Mouse (Mus musculus): Measurements from ENCODE around the gene Glra1. TPM values are rescaled to one million over a fixed set of nuclear protein-coding genes. Genes with fewer than 3 reads are reported as not detected.
"Not testable (repeated sequence)": the region's sequence is repeated elsewhere in the genome, so short reads cannot be mapped to it uniquely, and the experiment has no call there.

Glra1 gene
- 1 to 10 TPM in 1 of 2 experiments, under 1 TPM in 1; 0.89 to 1.4 TPM for total RNA-seq (2021)

- intact Hi-C loops (cut with DNase I), result no loop called here
- DNase-seq (ENCODE audit: low spot score in 2 of 2), result peak; percentile 7 to 24
Measured at GRCm38 (mm10) chr11:55607808-55608523, at the start of gene Glra1. Gene Glra1, minus strand, starts transcription at chr11:55608198.

DNA sequence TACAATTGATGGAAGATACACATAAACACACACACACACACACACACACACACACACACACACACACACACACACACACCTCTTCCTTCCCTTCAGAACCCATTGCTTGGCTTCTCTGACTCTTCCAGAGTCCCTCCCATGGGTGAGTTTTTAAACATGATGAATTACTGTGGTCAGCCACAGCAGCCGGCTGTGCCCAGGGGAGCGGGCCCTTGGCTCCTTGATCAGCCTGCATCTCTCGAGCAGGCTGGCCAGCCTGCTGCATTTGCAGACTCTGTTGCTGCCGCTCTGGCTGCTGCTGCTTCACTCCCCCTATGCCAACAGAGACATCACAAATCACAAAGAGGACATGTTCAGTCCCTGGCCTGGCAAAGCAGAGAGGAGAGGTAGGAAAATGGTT, 29.0 kb upstream of the Glra1 start:
- no peak for DNase-seq (ENCODE audit: low spot score in 2 of 2)
- intact Hi-C loops (cut with DNase I), result no loop called here

DNA sequence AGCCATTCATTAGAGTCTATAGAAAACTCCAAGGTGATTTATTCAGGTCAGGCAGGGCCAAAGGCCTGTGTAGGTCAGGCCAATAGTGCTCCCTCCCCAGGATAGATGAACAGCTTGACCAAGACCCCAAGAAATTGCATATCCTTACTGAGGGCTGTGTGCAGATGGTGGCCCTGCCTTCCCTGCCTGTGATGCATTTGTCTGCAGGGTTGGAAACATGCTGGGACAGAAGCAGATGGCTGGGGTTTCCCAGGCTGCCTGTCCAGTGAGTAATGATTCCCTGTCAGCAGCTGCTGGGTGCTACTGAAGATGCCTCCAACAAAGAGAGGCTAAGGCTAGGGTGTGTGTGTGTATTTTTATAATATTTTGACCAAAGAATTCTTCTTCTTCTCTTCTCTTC, 25.9 kb upstream of the Glra1 start:
- intact Hi-C loops (cut with DNase I), result no loop called here
- DNase-seq (ENCODE audit: low spot score in 2 of 2), result no peak

- intact Hi-C loops (cut with DNase I); DNase-seq (ENCODE audit: low spot score in 2 of 2): not testable (repeated sequence)
Measured at GRCm38 (mm10) chr11:55614631-55615030, 6.6 kb upstream of the Glra1 start.

DNA sequence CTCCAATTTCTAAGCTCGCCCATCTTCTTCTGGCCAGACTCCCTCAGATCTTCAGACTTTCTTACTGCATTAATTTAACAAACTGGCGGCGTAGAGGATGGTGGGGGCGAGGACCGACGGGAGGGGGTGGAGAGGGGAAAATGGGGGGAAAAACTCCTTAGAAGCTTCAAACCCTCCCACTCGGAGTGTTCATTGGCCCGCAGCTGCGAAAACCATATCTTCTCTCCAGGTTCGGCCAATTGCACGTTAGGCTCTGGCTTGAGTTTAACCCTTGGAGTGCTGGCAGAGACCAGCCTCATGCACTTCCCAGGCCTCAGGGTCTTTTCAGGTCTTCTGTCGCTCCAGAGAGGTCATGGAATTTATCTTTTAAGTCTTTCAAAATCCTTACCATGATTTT, 524 bp upstream of the Glra1 start:
- no peak for DNase-seq (ENCODE audit: low spot score in 2 of 2)
- intact Hi-C loops (cut with DNase I), result no loop called here

DNA sequence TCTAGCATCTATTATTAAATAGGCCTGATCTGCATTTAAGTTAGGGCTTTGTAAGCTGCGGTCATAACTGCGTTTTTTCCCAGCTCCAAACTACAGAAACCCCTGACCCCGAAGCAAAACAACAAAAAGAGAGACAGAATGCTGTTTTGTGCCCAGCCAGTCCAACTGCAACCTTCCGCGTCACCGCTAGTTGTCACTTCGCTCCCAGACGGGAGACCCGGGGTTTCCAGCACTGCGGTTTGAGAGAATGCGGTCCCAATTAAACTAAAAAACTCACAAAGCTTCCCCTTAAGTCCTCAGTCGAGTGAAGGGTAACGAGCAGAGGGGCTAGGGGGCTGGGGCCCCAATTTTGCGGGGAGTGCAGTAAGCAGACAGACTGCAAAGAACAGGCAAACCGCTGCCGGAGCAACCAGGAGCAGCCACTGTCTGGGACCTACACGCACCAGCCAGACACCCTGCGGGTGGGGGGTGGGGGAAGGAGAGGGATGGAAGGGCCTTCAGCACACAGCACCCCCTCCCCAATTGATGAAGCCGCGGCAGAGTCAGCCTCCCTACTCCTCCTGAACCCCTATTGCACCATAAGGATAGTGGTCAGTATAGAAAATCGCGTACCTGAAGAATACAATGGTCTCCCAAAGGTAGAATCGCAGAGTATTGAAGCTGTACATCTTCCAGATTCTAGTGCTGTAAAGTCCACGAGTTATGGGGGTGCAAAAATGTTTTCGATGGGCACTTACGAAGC, 761 bp downstream of the Glra1 start:
- intact Hi-C loops (cut with DNase I), result no loop called here
- DNase-seq (ENCODE audit: low spot score in 2 of 2), result peak; percentile 25 to 34

DNA sequence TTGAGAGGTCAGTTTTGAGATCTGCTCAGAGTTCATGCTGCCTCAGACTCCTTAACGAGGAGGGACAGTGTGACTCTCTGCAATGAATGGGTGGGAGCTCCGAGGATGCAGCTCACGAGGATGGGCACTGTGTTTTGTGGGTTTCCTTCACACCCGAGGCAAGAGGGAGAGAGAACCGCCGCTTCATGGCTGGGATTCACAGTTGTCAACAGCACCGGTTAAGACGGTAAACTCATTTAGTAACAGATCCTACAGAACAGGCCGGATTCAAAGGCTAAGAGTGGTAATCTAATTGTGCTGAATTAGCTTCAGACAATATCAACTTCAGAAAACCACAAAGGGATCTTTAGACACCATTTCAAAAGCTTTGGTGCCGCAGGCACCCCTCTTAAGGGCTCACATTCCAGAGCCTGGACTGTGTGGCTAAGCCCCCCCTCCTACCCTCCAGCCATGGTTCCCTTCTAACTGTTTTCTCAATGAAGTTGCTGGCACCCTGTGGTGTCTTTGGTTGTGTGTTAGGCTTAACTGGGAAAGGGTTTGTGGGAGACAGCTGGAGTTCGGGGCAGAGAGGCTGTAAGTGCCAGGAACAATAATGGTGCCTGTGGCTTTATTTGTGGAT, 6.4 kb downstream of the Glra1 start:
- DNase-seq (ENCODE audit: low spot score in 2 of 2), result no peak
- intact Hi-C loops (cut with DNase I), result no loop called here

GRCm38 (mm10) chr11:55595726-55596125, 12.3 kb downstream of the Glra1 start:
- intact Hi-C loops (cut with DNase I), result no loop called here
- DNase-seq (ENCODE audit: low spot score in 2 of 2), result no peak

DNA sequence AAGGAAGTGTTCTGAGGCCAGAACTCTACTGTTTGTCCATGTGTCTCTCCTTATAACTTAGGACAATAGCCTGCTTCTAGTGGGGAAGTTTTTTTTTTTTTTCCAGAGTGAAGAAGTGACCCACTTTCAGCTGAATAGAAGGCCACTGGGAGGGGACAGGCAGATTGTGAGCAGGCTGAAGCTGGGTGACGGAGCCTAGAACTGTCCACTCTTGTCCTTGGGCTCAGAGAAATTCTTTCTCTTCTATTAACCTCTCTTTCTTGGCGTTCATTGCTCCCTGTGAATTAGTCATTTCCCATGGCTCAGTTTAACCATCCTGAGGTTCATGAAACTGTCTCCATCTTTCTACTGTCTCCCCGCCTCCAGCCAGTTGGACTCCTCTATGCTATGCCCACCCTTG, 13.6 kb downstream of the Glra1 start:
- intact Hi-C loops (cut with DNase I), result no loop called here
- no peak for DNase-seq (ENCODE audit: low spot score in 2 of 2)

- intact Hi-C loops (cut with DNase I), result no loop called here
- no peak for DNase-seq (ENCODE audit: low spot score in 2 of 2)
Measured at GRCm38 (mm10) chr11:55591194-55591593, 16.8 kb downstream of the Glra1 start.

DNA sequence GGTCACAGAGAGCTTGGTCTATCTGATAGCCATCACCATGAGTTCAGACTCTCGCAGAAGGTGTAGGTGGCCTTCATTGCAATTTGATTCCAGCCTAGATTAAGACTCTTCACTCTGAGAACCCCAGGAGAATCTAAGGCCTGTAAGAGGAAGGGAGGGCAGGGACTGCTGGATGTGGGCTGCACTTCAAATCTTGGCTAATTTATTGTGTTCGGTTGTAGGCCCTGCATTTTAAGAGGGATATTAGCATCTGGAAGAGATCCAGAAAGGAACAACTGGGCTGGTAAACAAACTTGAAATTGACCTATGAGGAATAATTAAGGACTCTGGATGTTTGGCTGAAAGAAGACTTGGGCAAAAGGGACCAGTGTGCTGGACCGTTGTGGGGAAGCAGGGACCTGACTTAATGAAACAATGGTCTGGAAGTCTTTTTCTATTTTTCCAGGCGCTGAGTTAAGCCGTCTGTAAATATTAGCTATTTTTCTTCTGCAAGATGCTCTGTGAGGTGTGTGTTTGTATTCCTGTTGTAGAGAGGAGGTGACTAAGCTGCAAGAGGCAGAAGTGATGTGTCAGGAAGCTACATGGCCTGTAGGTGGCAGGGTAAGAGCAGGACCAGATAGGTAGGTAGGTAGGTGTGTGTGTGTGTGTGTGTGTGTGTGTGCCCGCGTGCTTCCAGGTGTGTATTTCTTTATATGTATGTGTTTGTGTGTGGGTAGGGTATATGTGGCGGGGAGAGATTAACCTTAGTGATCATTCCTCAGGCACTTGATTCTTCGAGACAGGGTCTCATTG, 18.4 kb downstream of the Glra1 start:
- intact Hi-C loops (cut with DNase I), result no loop called here
- DNase-seq (ENCODE audit: low spot score in 2 of 2), result no peak

DNA sequence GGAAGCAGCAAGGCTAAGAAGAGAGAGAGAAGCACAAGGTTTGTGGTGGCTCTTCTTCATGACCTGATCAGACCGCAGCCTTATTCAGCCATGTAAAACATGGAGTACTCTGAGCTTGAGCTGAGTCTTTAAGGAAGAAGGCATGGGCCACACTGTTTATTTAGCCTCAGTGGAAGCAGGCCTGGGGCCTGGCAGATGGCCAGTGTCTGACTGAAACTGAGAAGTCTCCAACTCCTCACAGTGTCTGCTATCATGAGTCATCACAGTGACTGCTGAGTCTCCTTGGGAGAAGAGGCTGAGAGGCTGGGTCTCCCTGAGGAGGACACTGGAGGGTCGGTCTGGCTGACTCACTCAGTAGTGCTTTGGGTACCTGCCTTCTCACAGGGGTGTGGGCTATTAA, 33.6 kb downstream of the Glra1 start:
- intact Hi-C loops (cut with DNase I), result loop anchor here (5.0 kb wide), 1 partner anchor 418 kb away; no protein-coding TSS in a partner anchor
- DNase-seq (ENCODE audit: low spot score in 2 of 2), result peak; percentile 10 to 16

DNA sequence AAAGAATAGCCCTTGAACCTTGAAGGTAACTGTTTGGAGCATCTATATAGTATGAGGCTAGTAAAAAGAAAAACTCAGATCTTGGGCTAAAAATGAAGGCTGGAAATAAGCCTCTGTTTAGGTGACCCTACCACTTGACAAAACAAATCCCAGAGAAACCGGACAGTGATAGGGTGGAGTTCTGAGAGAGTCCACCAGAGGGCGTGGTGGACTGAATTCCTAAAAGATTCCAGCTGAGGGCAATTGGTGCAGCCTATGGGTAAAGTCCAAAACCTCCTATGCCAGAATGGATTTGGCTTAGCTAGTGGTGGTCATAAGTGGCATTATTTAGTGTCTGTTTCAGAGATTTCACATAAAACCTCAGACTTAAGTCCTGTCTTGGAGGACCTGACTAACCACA, 36.9 kb downstream of the Glra1 start:
- DNase-seq (ENCODE audit: low spot score in 2 of 2), result peak in 1 of 2 experiments; percentile 23
- intact Hi-C loops (cut with DNase I), result loop anchor here (5.0 kb wide), 1 partner anchor 421 kb away; no protein-coding TSS in a partner anchor

- DNase-seq (ENCODE audit: low spot score in 2 of 2), result no peak
- intact Hi-C loops (cut with DNase I), result no loop called here
Measured at GRCm38 (mm10) chr11:55566309-55567099, 41.5 kb downstream of the Glra1 start.

GRCm38 (mm10) chr11:55545690-55546089, 62.3 kb downstream of the Glra1 start:
- intact Hi-C loops (cut with DNase I), result no loop called here
- DNase-seq (ENCODE audit: low spot score in 2 of 2), result no peak

GRCm38 (mm10) chr11:55542671-55543070, 65.3 kb downstream of the Glra1 start:
- intact Hi-C loops (cut with DNase I), result no loop called here
- no peak for DNase-seq (ENCODE audit: low spot score in 2 of 2)

- intact Hi-C loops (cut with DNase I), result no loop called here
- no peak for DNase-seq (ENCODE audit: low spot score in 2 of 2)
Measured at GRCm38 (mm10) chr11:55542128-55542527, 65.9 kb downstream of the Glra1 start.

GRCm38 (mm10) chr11:55534766-55535165, 73.2 kb downstream of the Glra1 start:
- DNase-seq (ENCODE audit: low spot score in 2 of 2), result no peak
- intact Hi-C loops (cut with DNase I), result no loop called here

- peak; percentile 66 to 73 for DNase-seq (ENCODE audit: low spot score in 2 of 2)
- intact Hi-C loops (cut with DNase I), result no loop called here
Measured at GRCm38 (mm10) chr11:55533378-55533777, 74.6 kb downstream of the Glra1 start.
